Mouse (Mus musculus): ENCODE measurements around the gene Mmgt2. TPM values are rescaled to one million over a fixed set of nuclear protein-coding genes. Genes with fewer than 3 reads are reported as not detected.
A peak's percentile ranks its signal among the peaks of the same experiment; 100 is the strongest.

Gene Mmgt2
- polyA plus RNA-seq (2015; fragmentation: Nextera tagmentation; extraction: Ambion mirVana), result 26.4 and 26.7 TPM in 2 replicates

- peak within 1 kb of the TSS; percentile 88 for H3K9ac ChIP-seq (ENCODE audit: low read depth, low read length)
- WGBS, result 1% methylated on average over 45 of the region's 53 CpGs
- H3K4me3 ChIP-seq (ENCODE audit: low read length), result peak within 1 kb of the TSS; percentile 80
- H3K4me2 ChIP-seq (ENCODE audit: low read length), result peak within 1 kb of the TSS; percentile 93
- H3K27me3 ChIP-seq (replicated peaks; ENCODE audit: control insufficient read depth, insufficient read depth, low read length), result no peaks in the 10 kb centered on the region
- H3K27ac ChIP-seq (ENCODE audit: low read depth, low read length), result peak within 1 kb of the TSS; percentile 78
- ATAC-seq, result peak; percentile 85
- H3K9me3 ChIP-seq (ENCODE audit: control insufficient read depth, low read length), result no peaks in the 10 kb centered on the region
- H3K36me3 ChIP-seq (ENCODE audit: control insufficient read depth, insufficient read depth, low read length), result no peaks in the 10 kb centered on the region
- peaks cover 32% of the 10 kb centered on the region for H3K4me1 ChIP-seq (ENCODE audit: control insufficient read depth, insufficient read depth, low read depth, low read length)
Measured at GRCm38 (mm10) chr11:62648591-62649391, at the start of gene Mmgt2. TSS of gene Mmgt2 (plus strand) at chr11:62648664.

DNA sequence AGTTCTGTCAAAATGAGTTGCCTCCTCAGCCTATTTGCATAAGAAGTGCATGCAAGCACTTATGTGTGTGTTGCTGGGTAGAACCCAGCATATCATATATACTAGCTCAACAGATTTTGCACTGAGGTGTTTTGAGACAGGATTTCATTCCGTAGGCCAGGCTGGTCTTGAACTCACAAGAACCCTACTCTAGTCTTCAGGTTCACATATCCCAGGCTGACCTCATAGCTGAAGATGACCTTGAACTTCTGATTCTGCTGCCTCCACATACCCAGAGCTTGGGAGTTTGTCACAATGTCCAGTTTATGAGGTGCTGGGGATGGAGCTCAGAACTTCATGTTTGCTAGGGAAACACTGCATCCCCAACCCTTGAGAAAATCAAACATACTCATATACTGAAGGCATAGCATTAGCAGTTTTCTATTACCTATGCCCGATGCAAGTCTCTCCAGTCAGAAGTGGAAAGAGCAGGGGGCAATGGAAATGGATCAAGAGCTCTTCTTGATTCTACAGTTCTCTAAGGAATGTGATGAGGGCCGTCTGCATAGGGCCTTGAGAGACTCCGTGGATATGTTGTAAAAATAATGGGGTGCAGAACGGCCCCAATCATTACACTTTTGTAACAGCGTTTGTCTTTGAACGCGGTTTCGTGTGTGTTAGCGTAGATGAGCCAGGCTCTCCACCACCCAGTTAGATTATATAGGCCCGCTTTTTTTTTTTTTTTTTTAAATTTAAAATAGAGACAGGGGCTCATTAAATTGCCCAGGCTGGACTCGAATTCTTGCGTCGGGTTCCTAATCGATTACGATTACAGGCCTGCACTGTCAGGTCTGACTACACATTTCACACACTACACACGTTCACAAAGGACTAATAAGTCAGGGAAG, 46.5 kb upstream of the Mmgt2 start:
- H3K27ac ChIP-seq (ENCODE audit: low read depth, low read length), result peak overlapping the region; percentile 86
- ATAC-seq, result no peak; the same call in 1 of the 2 replicates
- H3K27me3 ChIP-seq (replicated peaks; ENCODE audit: control insufficient read depth, insufficient read depth, low read length), result no peaks in the 10 kb centered on the region
- 10% methylated on average over 17 of the region's 17 CpGs for WGBS
- peak overlapping the region; percentile 68 for H3K4me2 ChIP-seq (ENCODE audit: low read length)
- peak overlapping the region; percentile 67 for H3K9ac ChIP-seq (ENCODE audit: low read depth, low read length)
- peak overlapping the region; percentile 81 for H3K4me3 ChIP-seq (ENCODE audit: low read length)
- peaks cover 23% of the 10 kb centered on the region for H3K36me3 ChIP-seq (ENCODE audit: control insufficient read depth, insufficient read depth, low read length)
- H3K4me1 ChIP-seq (ENCODE audit: control insufficient read depth, insufficient read depth, low read depth, low read length), result peaks cover 24% of the 10 kb centered on the region
- no peaks in the 10 kb centered on the region for H3K9me3 ChIP-seq (ENCODE audit: control insufficient read depth, low read length)

GRCm38 (mm10) chr11:62602619-62603311, 45.7 kb upstream of the Mmgt2 start:
- Histone ChIP-seq H3K4me1 (ENCODE audit: control insufficient read depth, insufficient read depth, low read depth, low read length) (peaks cover 24% of the 10 kb centered on the region), H3K27me3 (replicated peaks; ENCODE audit: control insufficient read depth, insufficient read depth, low read length) (no peaks in the 10 kb centered on the region), H3K4me3 (ENCODE audit: low read length) (peak overlapping the region; percentile 81), H3K4me2 (ENCODE audit: low read length) (peak overlapping the region; percentile 68), H3K27ac (ENCODE audit: low read depth, low read length) (peak overlapping the region; percentile 95), H3K36me3 (ENCODE audit: control insufficient read depth, insufficient read depth, low read length) (peaks cover 23% of the 10 kb centered on the region), H3K9me3 (ENCODE audit: control insufficient read depth, low read length) (no peaks in the 10 kb centered on the region), H3K9ac (ENCODE audit: low read depth, low read length) (peak overlapping the region; percentile 92)
- ATAC-seq, result peak; percentile 95
- under 1% methylated on average over 57 of the region's 58 CpGs for WGBS

DNA sequence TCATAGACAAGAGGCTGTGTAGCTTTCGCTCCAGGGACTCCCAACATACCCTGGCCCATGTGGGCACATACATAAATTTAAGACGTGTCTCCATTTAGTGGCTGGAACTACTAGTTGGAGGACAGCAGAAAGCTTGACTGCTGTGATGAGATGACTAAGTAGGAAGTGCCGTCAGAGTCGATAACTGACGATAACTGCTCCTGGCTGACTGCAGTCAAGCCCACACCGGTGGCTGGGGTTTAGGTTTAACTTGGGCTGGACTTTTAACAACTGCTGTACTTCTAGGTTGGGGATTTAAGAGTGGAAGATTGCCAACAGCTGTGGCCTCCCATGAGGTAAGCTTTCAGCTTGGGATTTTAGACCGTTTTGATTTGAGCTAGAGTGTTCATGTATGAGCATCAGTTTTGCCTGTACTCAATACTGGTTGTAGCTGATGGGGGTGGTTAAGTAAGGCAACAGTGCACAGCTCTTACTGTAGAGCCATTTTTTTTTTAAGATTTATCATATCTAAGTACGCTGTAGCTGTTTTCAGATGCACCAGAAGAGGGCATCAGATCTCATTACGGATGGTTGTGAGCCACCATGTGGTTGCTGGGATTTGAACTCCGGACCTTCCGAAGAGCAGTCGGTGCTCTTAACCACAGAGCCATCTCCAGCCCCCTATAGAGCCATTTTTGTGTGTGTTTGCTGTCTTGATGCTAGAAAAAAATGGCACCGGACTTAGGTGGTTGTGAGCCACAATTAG, 45.0 kb upstream of the Mmgt2 start:
- Histone ChIP-seq H3K36me3 (ENCODE audit: control insufficient read depth, insufficient read depth, low read length) (peaks cover 23% of the 10 kb centered on the region), H3K4me2 (ENCODE audit: low read length) (peak overlapping the region; percentile 56), H3K4me3 (ENCODE audit: low read length) (peak overlapping the region; percentile 81), H3K4me1 (ENCODE audit: control insufficient read depth, insufficient read depth, low read depth, low read length) (peaks cover 24% of the 10 kb centered on the region), H3K9ac (ENCODE audit: low read depth, low read length) (peak overlapping the region; percentile 92), H3K9me3 (ENCODE audit: control insufficient read depth, low read length) (no peaks in the 10 kb centered on the region), H3K27me3 (replicated peaks; ENCODE audit: control insufficient read depth, insufficient read depth, low read length) (no peaks in the 10 kb centered on the region), H3K27ac (ENCODE audit: low read depth, low read length) (peak overlapping the region; percentile 95)
- no peak for ATAC-seq
- 2% methylated on average over 13 of the region's 13 CpGs for WGBS

GRCm38 (mm10) chr11:62604123-62604706, 44.2 kb upstream of the Mmgt2 start:
- no peaks in the 10 kb centered on the region for H3K27me3 ChIP-seq (replicated peaks; ENCODE audit: control insufficient read depth, insufficient read depth, low read length)
- WGBS, result 10% methylated on average over 5 of the region's 5 CpGs
- peak overlapping the region; percentile 53 for H3K9ac ChIP-seq (ENCODE audit: low read depth, low read length)
- H3K9me3 ChIP-seq (ENCODE audit: control insufficient read depth, low read length), result no peaks in the 10 kb centered on the region
- H3K36me3 ChIP-seq (ENCODE audit: control insufficient read depth, insufficient read depth, low read length), result peaks cover 23% of the 10 kb centered on the region
- no peak for ATAC-seq
- H3K4me2 ChIP-seq (ENCODE audit: low read length), result peak overlapping the region; percentile 56
- H3K27ac ChIP-seq (ENCODE audit: low read depth, low read length), result peak overlapping the region; percentile 40; the same call in 1 of the 2 replicates
- peak overlapping the region; percentile 81 for H3K4me3 ChIP-seq (ENCODE audit: low read length)
- H3K4me1 ChIP-seq (ENCODE audit: control insufficient read depth, insufficient read depth, low read depth, low read length), result peaks cover 24% of the 10 kb centered on the region

- H3K36me3 ChIP-seq (ENCODE audit: control insufficient read depth, insufficient read depth, low read length), result peaks cover 23% of the 10 kb centered on the region
- no peak overlapping the region for H3K27ac ChIP-seq (ENCODE audit: low read depth, low read length)
- WGBS, result 19% methylated on average over 3 of the region's 3 CpGs
Measured at GRCm38 (mm10) chr11:62604886-62605618, 43.4 kb upstream of the Mmgt2 start.

GRCm38 (mm10) chr11:62605619-62606298, 42.7 kb upstream of the Mmgt2 start:
- Histone ChIP-seq H3K9ac (ENCODE audit: low read depth, low read length) (peak overlapping the region; percentile 39), H3K4me1 (ENCODE audit: control insufficient read depth, insufficient read depth, low read depth, low read length) (peaks cover 24% of the 10 kb centered on the region), H3K9me3 (ENCODE audit: control insufficient read depth, low read length) (no peaks in the 10 kb centered on the region), H3K27me3 (replicated peaks; ENCODE audit: control insufficient read depth, insufficient read depth, low read length) (no peaks in the 10 kb centered on the region), H3K36me3 (ENCODE audit: control insufficient read depth, insufficient read depth, low read length) (peaks cover 20% of the 10 kb centered on the region), H3K4me2 (ENCODE audit: low read length) (peak overlapping the region; percentile 16; the same call in 1 of the 2 replicates), H3K27ac (ENCODE audit: low read depth, low read length) (0 out of 2 replicates have a peak overlapping the region, but pooled peaks have one; percentile 7), H3K4me3 (ENCODE audit: low read length) (no peak overlapping the region)
- ATAC-seq, result no peak
- 39% methylated on average over 10 of the region's 10 CpGs for WGBS

More at GRCm38 (mm10) chr11:62604886-62605618, 43.4 kb upstream of the Mmgt2 start:
- peaks cover 24% of the 10 kb centered on the region for H3K4me1 ChIP-seq (ENCODE audit: control insufficient read depth, insufficient read depth, low read depth, low read length)
- H3K9ac ChIP-seq (ENCODE audit: low read depth, low read length), result peak overlapping the region; percentile 53
- H3K4me2 ChIP-seq (ENCODE audit: low read length), result peak overlapping the region; percentile 56; the same call in 1 of the 2 replicates
- H3K27me3 ChIP-seq (replicated peaks; ENCODE audit: control insufficient read depth, insufficient read depth, low read length), result no peaks in the 10 kb centered on the region
- ATAC-seq, result no peak
- H3K9me3 ChIP-seq (ENCODE audit: control insufficient read depth, low read length), result no peaks in the 10 kb centered on the region
- H3K4me3 ChIP-seq (ENCODE audit: low read length), result no peak overlapping the region

Measured in hindbrain, embryonic 16.5 days (tissue).